Mouse (Mus musculus) ES-Bruce4 (cell line): Measurements from ENCODE around the gene Tnfrsf23.

ENCODE experiments used
- CTCF ChIP-seq: IDR thresholded peaks from one replicate; pipeline ENCODE4 v1.8.1; 2011; ENCODE audit warnings: low read depth, low read length
- EP300 ChIP-seq: IDR thresholded peaks from 2 replicates; pipeline ENCODE4 v1.6.1; 2011; ENCODE audit warnings: low read depth, low read length; ENCODE audit not compliant: insufficient read depth
- POLR2A ChIP-seq: IDR thresholded peaks from one replicate; pipeline ENCODE4 v1.8.1; 2011; ENCODE audit warnings: low read length; ENCODE audit not compliant: insufficient read depth

DNA sequence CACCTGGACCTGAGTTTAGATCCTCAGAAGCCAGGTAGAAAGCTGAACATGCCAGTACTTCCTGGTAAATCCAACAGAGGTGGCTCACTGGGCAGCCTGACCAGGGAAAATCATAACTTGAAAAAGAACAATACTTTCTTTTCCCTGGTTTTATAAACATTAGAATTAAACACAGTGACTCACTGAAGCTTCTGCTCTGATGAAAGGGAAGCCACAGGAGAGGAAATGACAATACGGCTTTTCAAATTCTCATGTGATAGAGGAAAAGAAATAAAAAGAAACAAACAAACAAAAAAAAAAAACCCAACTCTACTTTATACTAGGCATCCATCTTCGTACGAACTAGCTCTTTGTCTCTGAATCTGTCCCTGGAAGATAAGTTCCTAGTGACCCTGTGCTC lies 61.1 kb downstream of the Tnfrsf23 start:
- TF ChIP-seq EP300 (no peak), CTCF (no peak), POLR2A (no peak)
